ENCODE assay signal across 9 mouse cellular contexts in genomic region chr12:88992141-88992540, GRCm38 (mm10).
DNase-seq lines count a peak whose midpoint lies in the region; ATAC-seq and TF ChIP-seq lines count a peak whose summit lies in the region.
"Had no signal": no experiment of that assay in that cellular context is flagged by ENCODE, and none has a peak within 500 bp of the region (broad histone marks: within the 10 kb centered on the region; RNA-seq: fewer than 3 reads in every experiment).

No protein-coding gene starts in this region.

- no peak overlapping the region for H3K4me3 ChIP-seq in hindbrain, embryonic 11.5 days (ENCODE audit: low read depth, low read length)
- H3K4me3 ChIP-seq in hindbrain, embryonic 16.5 days (ENCODE audit: low read length) = no peak overlapping the region
- no peak overlapping the region for H3K4me3 ChIP-seq in E14TG2a.4 (replicated peaks; ENCODE audit: low read length)
- H3K4me3 ChIP-seq in liver, embryonic 11.5 days (ENCODE audit: low read depth, low read length) = no peak overlapping the region
- H3K4me3 ChIP-seq: embryonic facial prominence, embryonic 13.5 days had no signal

- no peak overlapping the region for H3K9ac ChIP-seq in hindbrain, embryonic 11.5 days (ENCODE audit: low read depth, low read length)
- H3K9ac ChIP-seq in hindbrain, embryonic 16.5 days (ENCODE audit: low read depth, low read length) = no peak overlapping the region
- no peak overlapping the region for H3K9ac ChIP-seq in liver, embryonic 11.5 days (ENCODE audit: low read depth, low read length)
- H3K9ac ChIP-seq: embryonic facial prominence, embryonic 13.5 days had no signal

- no peak overlapping the region for H3K27ac ChIP-seq in hindbrain, embryonic 11.5 days (ENCODE audit: low read depth, low read length)
- H3K27ac ChIP-seq in hindbrain, embryonic 16.5 days (ENCODE audit: low read depth, low read length) = no peak overlapping the region
- no peak overlapping the region for H3K27ac ChIP-seq in liver, embryonic 11.5 days (ENCODE audit: low read depth, low read length)
- H3K27ac ChIP-seq: embryonic facial prominence, embryonic 13.5 days had no signal

- no peaks in the 10 kb centered on the region for H3K36me3 ChIP-seq in hindbrain, embryonic 11.5 days (ENCODE audit: control insufficient read depth, insufficient read depth, low read length)
- H3K36me3 ChIP-seq in hindbrain, embryonic 16.5 days (ENCODE audit: control insufficient read depth, insufficient read depth, low read length) = no peaks in the 10 kb centered on the region
- H3K36me3 ChIP-seq in E14TG2a.4 (ENCODE audit: insufficient read depth, low read length) = no peaks in the 10 kb centered on the region
- H3K36me3 ChIP-seq in liver, embryonic 11.5 days (ENCODE audit: control insufficient read depth, insufficient read depth, low read length) = no peaks in the 10 kb centered on the region
- H3K36me3 ChIP-seq: embryonic facial prominence, embryonic 13.5 days had no signal

- TF ChIP-seq CTCF in E14TG2a.4 (conservative IDR thresholded peaks at IDR 0.05; ENCODE audit: low read length) = peak; percentile 35

- peak; percentile 51; the same call in 1 of the 2 replicates for ATAC-seq in hindbrain, embryonic 11.5 days (ENCODE audit: low FRiP score)
- no peak for ATAC-seq in hindbrain, embryonic 16.5 days
- ATAC-seq in liver, embryonic 11.5 days (replicated peaks; ENCODE audit: low FRiP score) = peak; percentile 60

- H3K27me3 ChIP-seq in hindbrain, embryonic 11.5 days (ENCODE audit: control insufficient read depth, insufficient read depth, low read length) = no peaks in the 10 kb centered on the region
- H3K27me3 ChIP-seq in hindbrain, embryonic 16.5 days (replicated peaks; ENCODE audit: control insufficient read depth, insufficient read depth, low read length) = no peaks in the 10 kb centered on the region
- no peaks in the 10 kb centered on the region for H3K27me3 ChIP-seq in E14TG2a.4 (ENCODE audit: insufficient read depth, low read length)
- no peaks in the 10 kb centered on the region for H3K27me3 ChIP-seq in liver, embryonic 11.5 days (replicated peaks; ENCODE audit: control insufficient read depth, insufficient read depth, low read length)
- H3K27me3 ChIP-seq: embryonic facial prominence, embryonic 13.5 days had no signal

- intact Hi-C loops in heart, postnatal 25 days (cut with DNase I) = loop anchor here (2.0 to 10.0 kb wide), 2 partner anchors 115 to 313 kb away; no protein-coding TSS in a partner anchor

- DNase-seq in hindbrain, embryonic 11.5 days (ENCODE audit: low spot score) = peak; percentile 66
- DNase-seq in c-Kit-positive CD71-positive TER-119-negative erythroid progenitor cells, embryonic 14.5 days (ENCODE audit: low read depth) = peak; percentile 21
- no peak for DNase-seq in liver, embryonic 11.5 days (ENCODE audit: low spot score)
- peak; percentile 15 for DNase-seq in yolk sac, embryonic 10.5 days (ENCODE audit: low spot score)
- DNase-seq in heart, postnatal 25 days (ENCODE audit: low spot score) = no peak
- no peak for DNase-seq in layer of hippocampus, postnatal 25 days (ENCODE audit: extremely low spot score in 1 of 2, low spot score in 1 of 2)

- H3K9me3 ChIP-seq in hindbrain, embryonic 11.5 days (ENCODE audit: control insufficient read depth, low read length) = no peaks in the 10 kb centered on the region
- no peaks in the 10 kb centered on the region for H3K9me3 ChIP-seq in hindbrain, embryonic 16.5 days (ENCODE audit: control insufficient read depth, low read length)
- H3K9me3 ChIP-seq in E14TG2a.4 (ENCODE audit: low read length) = no peaks in the 10 kb centered on the region
- no peaks in the 10 kb centered on the region for H3K9me3 ChIP-seq in liver, embryonic 11.5 days (ENCODE audit: control insufficient read depth, low read length)
- H3K9me3 ChIP-seq: embryonic facial prominence, embryonic 13.5 days had no signal

- H3K4me2 ChIP-seq in hindbrain, embryonic 11.5 days (replicated peaks; ENCODE audit: low read depth, low read length) = no peak overlapping the region
- H3K4me2 ChIP-seq in hindbrain, embryonic 16.5 days (ENCODE audit: low read length) = no peak overlapping the region
- no peak overlapping the region for H3K4me2 ChIP-seq in liver, embryonic 11.5 days
- H3K4me2 ChIP-seq: embryonic facial prominence, embryonic 13.5 days had no signal

- no peaks in the 10 kb centered on the region for H3K4me1 ChIP-seq in hindbrain, embryonic 11.5 days (replicated peaks; ENCODE audit: control insufficient read depth, insufficient read depth, low read length)
- no peaks in the 10 kb centered on the region for H3K4me1 ChIP-seq in hindbrain, embryonic 16.5 days (ENCODE audit: control insufficient read depth, insufficient read depth, low read depth, low read length)
- H3K4me1 ChIP-seq in E14TG2a.4 (replicated peaks; ENCODE audit: low read depth, low read length) = no peaks in the 10 kb centered on the region
- H3K4me1 ChIP-seq in liver, embryonic 11.5 days (replicated peaks; ENCODE audit: control insufficient read depth, insufficient read depth, low read length) = no peaks in the 10 kb centered on the region
- H3K4me1 ChIP-seq: embryonic facial prominence, embryonic 13.5 days had no signal

- WGBS in hindbrain, embryonic 11.5 days = 8% methylated on average over 2 of the region's 2 CpGs
- WGBS in hindbrain, embryonic 16.5 days = 0% methylated on average over 2 of the region's 2 CpGs
- 4% methylated on average over 2 of the region's 2 CpGs for WGBS in liver, embryonic 11.5 days

Comparison
In these comparisons a context has a peak if more than half of its experiments do, and no peak if none do; other contexts are left out.
1. DNase-seq: peak in hindbrain, embryonic 11.5 days (single experiment), c-Kit-positive CD71-positive TER-119-negative erythroid progenitor cells, embryonic 14.5 days (single experiment) and yolk sac, embryonic 10.5 days (single experiment); none in liver, embryonic 11.5 days (single experiment), heart, postnatal 25 days (single experiment) and layer of hippocampus, postnatal 25 days (0 of 2).